Mouse (Mus musculus) midbrain, embryonic 14.5 days (tissue): ENCODE results near the gene Fam83e. TPM values are rescaled to one million over a fixed set of nuclear protein-coding genes. Genes with fewer than 3 reads are reported as not detected.
A peak's percentile ranks its signal among the peaks of the same experiment; 100 is the strongest.

Experiments used
- ATAC-seq: fragments of 200-750 bp; cut with Nextera tagmentation; 2 replicates; pipeline ENCODE4 v1.8.0; 2017; ENCODE audit warnings: moderate number of reproducible peaks, moderate library complexity; ENCODE audit not compliant: low FRiP score, low TSS enrichment
- DNase-seq: peaks from one replicate; pipeline ENCODE4 v3.0.0-alpha.2; 2015
- H3K27ac ChIP-seq: fragments of 300-500 bp; sonication (generic); replicated peaks from 2 replicates; pipeline ENCODE4 v1.5.1; 2014; ENCODE audit warnings: mild to moderate bottlenecking, low read depth, low read length, moderate library complexity
- H3K27me3 ChIP-seq: fragments of 300-500 bp; sonication (generic); 2 replicates; pipeline ENCODE4 v1.6.1; 2014; ENCODE audit warnings: low read length, control low read depth, mixed read lengths; ENCODE audit not compliant: control insufficient read depth, insufficient read depth
- H3K36me3 ChIP-seq: fragments of 300-500 bp; sonication (generic); 2 replicates; pipeline ENCODE4 v1.6.1; 2014; ENCODE audit warnings: low read length, control low read depth; ENCODE audit not compliant: control insufficient read depth, insufficient read depth
- H3K4me1 ChIP-seq: fragments of 300-500 bp; sonication (generic); 2 replicates; pipeline ENCODE4 v1.6.1; 2014; ENCODE audit warnings: mild to moderate bottlenecking, antibody characterized with exemption, low read length, control low read depth; ENCODE audit not compliant: control insufficient read depth, insufficient read depth
- H3K4me2 ChIP-seq: fragments of 300-500 bp; sonication (generic); 2 replicates; pipeline ENCODE4 v1.6.1; 2014; ENCODE audit warnings: mild to moderate bottlenecking, low read length, moderate library complexity
- H3K4me3 ChIP-seq: fragments of 300-500 bp; sonication (generic); replicated peaks from 2 replicates; pipeline ENCODE4 v1.5.1; 2014; ENCODE audit warnings: low read depth, low read length
- H3K9ac ChIP-seq: fragments of 300-500 bp; sonication (generic); replicated peaks from 2 replicates; pipeline ENCODE4 v1.6.1; 2014; ENCODE audit warnings: mild to moderate bottlenecking, low read length, moderate library complexity
- H3K9me3 ChIP-seq: fragments of 300-500 bp; sonication (generic); 2 replicates; pipeline ENCODE4 v1.6.1; 2016; ENCODE audit warnings: low read length, control low read depth, mixed read lengths; ENCODE audit not compliant: control insufficient read depth
- WGBS: fragments of 180-500 bp; shearing (Covaris S2); extraction: QIAGEN DNeasy Blood & Tissue Kit; methylation state at CpG from one replicate; pipeline ENCODE4 v1.1.7; 2014; 5-methylcytosine and 5-hydroxymethylcytosine counted together
- polyA plus RNA-seq: library from polyadenylated mRNA; unstranded; fragments of >200 nt; fragmentation: Nextera tagmentation; extraction: Ambion mirVana; gene quantifications from 2 replicates; pipeline ENCODE4 v1.2.1, GENCODE M21; 2014

Fam83e gene
- polyA plus RNA-seq, 1 experiment from 2014 or later: 0.46 TPM

- no peaks in the 10 kb centered on the region for H3K9me3 ChIP-seq
- no peak overlapping the region for H3K4me2 ChIP-seq
- H3K4me1 ChIP-seq: 0 out of 2 replicates have a peak, but pooled peaks cover 3% of the 10 kb centered on the region
- H3K4me3 ChIP-seq: no peak overlapping the region
- H3K27me3 ChIP-seq: no peaks in the 10 kb centered on the region
- H3K9ac ChIP-seq: no peak overlapping the region
- no peak for DNase-seq
- ATAC-seq: no peak
- no peaks in the 10 kb centered on the region for H3K36me3 ChIP-seq
- H3K27ac ChIP-seq: no peak overlapping the region
- WGBS: 84% methylated on average over 9 of the region's 9 CpGs
Measured at GRCm38 (mm10) chr7:45750162-45750561, 29.1 kb downstream of the Fam83e start.

- H3K4me3 ChIP-seq: no peak overlapping the region
- H3K27ac ChIP-seq: no peak overlapping the region
- DNase-seq (no peak), ATAC-seq (no peak)
- H3K36me3 ChIP-seq: no peaks in the 10 kb centered on the region
- H3K9ac ChIP-seq: no peak overlapping the region
- 59% methylated on average over 6 of the region's 6 CpGs for WGBS
- peaks cover 17% of the 10 kb centered on the region; the same call in 1 of the 2 replicates for H3K27me3 ChIP-seq
- no peaks in the 10 kb centered on the region for H3K4me1 ChIP-seq
- no peaks in the 10 kb centered on the region for H3K9me3 ChIP-seq
- no peak overlapping the region for H3K4me2 ChIP-seq
Measured at GRCm38 (mm10) chr7:45755703-45756102, 34.7 kb downstream of the Fam83e start.

- no peaks in the 10 kb centered on the region for H3K9me3 ChIP-seq
- no peak overlapping the region for H3K27ac ChIP-seq
- no peak overlapping the region for H3K4me3 ChIP-seq
- peaks cover 17% of the 10 kb centered on the region; the same call in 1 of the 2 replicates for H3K27me3 ChIP-seq
- ATAC-seq (no peak), DNase-seq (no peak)
- 16% methylated on average over 27 of the region's 27 CpGs for WGBS
- no peaks in the 10 kb centered on the region for H3K36me3 ChIP-seq
- H3K9ac ChIP-seq: 0 out of 2 replicates have a peak overlapping the region, but pooled peaks have one; percentile 26
- H3K4me2 ChIP-seq: peak overlapping the region; percentile 24
- H3K4me1 ChIP-seq: no peaks in the 10 kb centered on the region
Measured at GRCm38 (mm10) chr7:45759400-45759799, 38.4 kb downstream of the Fam83e start.

- Histone ChIP-seq H3K9me3 (no peaks in the 10 kb centered on the region), H3K4me3 (no peak overlapping the region), H3K27me3 (peaks cover 17% of the 10 kb centered on the region; the same call in 1 of the 2 replicates), H3K9ac (no peak overlapping the region), H3K4me1 (no peaks in the 10 kb centered on the region), H3K36me3 (no peaks in the 10 kb centered on the region), H3K4me2 (no peak overlapping the region), H3K27ac (no peak overlapping the region)
- no peak for DNase-seq
- ATAC-seq: no peak
- 62% methylated on average over 5 of the region's 5 CpGs for WGBS
Measured at GRCm38 (mm10) chr7:45760151-45760550, 39.1 kb downstream of the Fam83e start.

- no peaks in the 10 kb centered on the region for H3K36me3 ChIP-seq
- no peaks in the 10 kb centered on the region for H3K4me1 ChIP-seq
- WGBS: 66% methylated on average over 8 of the region's 8 CpGs
- no peak for ATAC-seq
- H3K27ac ChIP-seq: no peak overlapping the region
- no peak overlapping the region for H3K4me2 ChIP-seq
- no peak for DNase-seq
- H3K9me3 ChIP-seq: no peaks in the 10 kb centered on the region
- no peak overlapping the region for H3K4me3 ChIP-seq
- H3K27me3 ChIP-seq: no peaks in the 10 kb centered on the region
- no peak overlapping the region for H3K9ac ChIP-seq
Measured at GRCm38 (mm10) chr7:45765995-45766394, 45.0 kb downstream of the Fam83e start.

GRCm38 (mm10) chr7:45766764-45767163, 45.8 kb downstream of the Fam83e start:
- H3K9ac ChIP-seq: no peak overlapping the region
- no peaks in the 10 kb centered on the region for H3K36me3 ChIP-seq
- no peak overlapping the region for H3K27ac ChIP-seq
- no peak overlapping the region for H3K4me2 ChIP-seq
- no peak overlapping the region for H3K4me3 ChIP-seq
- WGBS: 52% methylated on average over 8 of the region's 8 CpGs
- no peaks in the 10 kb centered on the region for H3K9me3 ChIP-seq
- no peaks in the 10 kb centered on the region for H3K4me1 ChIP-seq
- ATAC-seq (no peak), DNase-seq (no peak)
- H3K27me3 ChIP-seq: no peaks in the 10 kb centered on the region

- H3K4me2 ChIP-seq: no peak overlapping the region
- no peaks in the 10 kb centered on the region for H3K27me3 ChIP-seq
- DNase-seq (no peak), ATAC-seq (no peak)
- H3K36me3 ChIP-seq: no peaks in the 10 kb centered on the region
- no peak overlapping the region for H3K9ac ChIP-seq
- no peaks in the 10 kb centered on the region for H3K9me3 ChIP-seq
- no peak overlapping the region for H3K27ac ChIP-seq
- no peaks in the 10 kb centered on the region for H3K4me1 ChIP-seq
- H3K4me3 ChIP-seq: no peak overlapping the region
- 95% methylated on average over 6 of the region's 6 CpGs for WGBS
Measured at GRCm38 (mm10) chr7:45767500-45767899, 46.5 kb downstream of the Fam83e start.

GRCm38 (mm10) chr7:45770427-45771082, 49.5 kb downstream of the Fam83e start:
- Histone ChIP-seq H3K4me1 (no peaks in the 10 kb centered on the region), H3K27ac (no peak overlapping the region), H3K4me3 (no peak overlapping the region), H3K9ac (no peak overlapping the region), H3K9me3 (no peaks in the 10 kb centered on the region), H3K4me2 (no peak overlapping the region), H3K36me3 (no peaks in the 10 kb centered on the region), H3K27me3 (no peaks in the 10 kb centered on the region)
- 76% methylated on average over 8 of the region's 8 CpGs for WGBS
- DNase-seq: no peak
- no peak for ATAC-seq

- ATAC-seq (no peak), DNase-seq (no peak)
- no peaks in the 10 kb centered on the region for H3K9me3 ChIP-seq
- no peak overlapping the region for H3K4me3 ChIP-seq
- no peak overlapping the region for H3K4me2 ChIP-seq
- no peak overlapping the region for H3K9ac ChIP-seq
- no peaks in the 10 kb centered on the region for H3K27me3 ChIP-seq
- no peak overlapping the region for H3K27ac ChIP-seq
- H3K36me3 ChIP-seq: no peaks in the 10 kb centered on the region
- 58% methylated on average over 4 of the region's 4 CpGs for WGBS
- no peaks in the 10 kb centered on the region for H3K4me1 ChIP-seq
Measured at GRCm38 (mm10) chr7:45771101-45771500, 50.1 kb downstream of the Fam83e start.
